Mouse (Mus musculus): ENCODE results near the gene Zfp710.

- no peak for TF ChIP-seq CTCF (IDR thresholded peaks at IDR 0.05; ENCODE audit: low read depth, low read length)
- TF ChIP-seq POLR2A (IDR thresholded peaks at IDR 0.05; ENCODE audit: extremely low read depth, insufficient read depth, low read length): no peak
Measured at GRCm38 (mm10) chr7:80078792-80079301, 54.2 kb downstream of the Zfp710 start.
